Mouse (Mus musculus): Measurements from ENCODE around the gene Prdx3. TPM values are rescaled to one million over a fixed set of nuclear protein-coding genes. Genes with fewer than 3 reads are reported as not detected.
"Not testable (repeated sequence)": the region's sequence is repeated elsewhere in the genome, so short reads cannot be mapped to it uniquely, and the experiment has no call there.

Gene Prdx3
- total RNA-seq, 2 experiments from 2014 or later, result 104 to 158 TPM

DNA sequence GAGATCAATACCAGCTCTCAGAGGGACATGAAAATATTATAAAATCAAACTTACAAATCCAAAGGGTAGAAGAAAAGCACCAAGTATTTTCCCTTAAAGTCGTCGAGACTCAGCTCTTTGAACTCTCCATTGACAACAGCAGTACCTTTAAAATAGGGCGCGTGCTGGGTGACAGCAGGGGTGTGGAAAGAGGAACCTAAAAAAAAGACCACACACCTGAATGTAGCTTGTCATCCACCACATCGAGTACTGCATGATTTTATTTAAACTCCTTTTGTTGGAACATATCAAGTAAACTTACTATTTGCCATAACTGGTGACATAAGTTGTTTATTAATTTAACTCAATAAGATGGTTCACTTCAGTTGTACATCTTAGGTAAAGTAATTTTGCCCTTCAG, 3.0 kb downstream of the Prdx3 start:
- ATAC-seq (replicated peaks; ENCODE audit: low FRiP score, poor library complexity, severe bottlenecking), result no peak

DNA sequence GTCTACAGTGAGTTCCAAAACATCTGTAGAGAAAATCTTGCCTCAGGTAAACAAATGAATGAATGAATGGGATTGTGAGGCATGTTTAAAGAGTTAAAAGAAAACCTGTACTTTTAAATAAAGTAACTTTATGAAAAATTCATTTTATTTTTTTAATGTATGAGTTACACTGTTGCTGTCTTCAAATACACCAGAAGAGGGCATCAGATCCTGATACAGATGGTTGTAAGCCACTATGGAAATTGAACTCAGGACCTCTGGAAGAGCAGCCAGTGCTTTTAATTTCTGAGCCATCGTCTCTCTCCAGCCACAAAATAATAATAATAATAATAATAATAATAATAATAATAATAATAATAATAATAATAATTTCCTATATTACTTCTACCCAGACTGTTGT, 3.9 kb downstream of the Prdx3 start:
- ATAC-seq (replicated peaks; ENCODE audit: low FRiP score, poor library complexity, severe bottlenecking), result no peak

DNA sequence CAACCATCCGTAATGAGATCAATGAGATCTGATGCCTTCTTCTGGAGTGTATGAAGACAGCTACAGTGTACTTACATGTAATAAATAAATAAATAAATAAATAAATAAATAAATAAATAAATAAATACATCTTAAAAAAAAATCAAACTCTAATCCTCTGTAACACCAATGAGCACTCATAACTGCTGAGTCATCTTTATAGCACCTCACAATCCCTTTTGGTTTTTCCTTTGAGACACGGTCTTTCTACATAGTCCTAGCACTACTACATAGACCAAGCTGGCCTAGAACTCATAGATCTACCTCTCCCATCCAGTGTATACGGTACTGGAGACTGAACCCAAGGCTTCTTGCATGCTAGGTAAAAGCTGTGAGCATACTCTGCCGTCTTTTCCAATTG, 8.2 kb downstream of the Prdx3 start:
- not testable (repeated sequence) for ATAC-seq (replicated peaks; ENCODE audit: low FRiP score, poor library complexity, severe bottlenecking)

DNA sequence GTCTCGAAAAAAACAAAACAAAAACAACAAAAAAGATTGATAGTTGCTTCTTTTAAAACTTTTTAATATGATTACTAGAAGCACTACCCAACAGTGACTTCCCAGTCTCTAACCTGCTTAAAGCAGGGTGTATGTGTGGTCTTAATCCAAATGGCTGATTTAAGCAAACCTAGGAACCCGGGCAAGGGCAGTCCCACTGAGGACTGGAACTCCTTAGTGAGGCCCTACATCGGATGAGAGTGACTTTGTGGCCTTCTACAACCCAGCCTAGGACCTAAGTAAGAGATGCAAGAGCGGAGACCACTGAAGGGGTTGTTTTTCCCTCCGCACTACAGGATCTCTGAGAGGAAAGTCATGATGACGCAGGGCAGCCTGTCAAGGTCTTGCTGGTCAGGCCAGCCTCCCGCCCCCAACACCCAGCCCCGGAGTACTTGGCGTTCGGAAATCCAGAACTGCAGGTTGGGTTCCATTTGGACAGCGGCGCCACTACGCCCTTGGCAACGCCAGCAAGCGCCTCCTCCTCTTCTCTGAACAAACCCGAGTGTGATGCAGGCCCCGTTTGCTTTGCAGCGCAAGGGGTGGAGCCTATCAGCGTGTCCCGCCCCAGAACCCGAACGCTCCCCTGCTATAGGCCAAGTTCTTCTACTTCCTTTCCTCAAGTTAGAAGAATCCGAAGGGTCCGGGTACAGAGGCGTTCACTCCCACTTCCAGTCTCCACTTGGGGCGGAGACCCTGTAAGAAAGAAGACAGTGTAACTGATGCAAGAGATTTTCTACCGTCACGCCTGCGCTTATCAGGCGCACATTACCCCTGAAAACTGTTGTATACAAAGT, 13.3 kb downstream of the Prdx3 start, which contains the start of gene Sfxn4:
Gene Sfxn4, minus strand, starts transcription at position 612 of the 833 bp plus-strand sequence.
- ATAC-seq (replicated peaks; ENCODE audit: low FRiP score, poor library complexity, severe bottlenecking), result peak; percentile 99

DNA sequence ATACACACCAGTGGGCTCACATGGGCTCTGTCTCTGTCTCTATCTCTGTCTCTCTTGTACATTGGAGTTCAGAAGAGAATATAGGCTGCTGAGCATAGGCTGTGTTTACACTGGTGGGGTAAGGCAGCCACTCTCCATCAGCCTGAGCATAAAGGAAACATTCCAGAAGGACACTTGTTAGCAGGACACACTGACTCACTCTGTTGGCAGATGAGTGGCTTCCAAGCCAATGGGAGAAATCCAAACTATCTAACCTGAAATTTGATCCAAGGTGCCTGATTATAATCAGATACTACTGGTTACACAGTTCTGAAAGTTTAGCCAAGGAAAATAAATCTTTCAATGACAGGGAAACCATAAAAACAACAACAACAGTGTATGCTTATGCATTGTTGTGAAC, 28.6 kb downstream of the Prdx3 start:
- no peak for ATAC-seq (replicated peaks; ENCODE audit: low FRiP score, poor library complexity, severe bottlenecking)

DNA sequence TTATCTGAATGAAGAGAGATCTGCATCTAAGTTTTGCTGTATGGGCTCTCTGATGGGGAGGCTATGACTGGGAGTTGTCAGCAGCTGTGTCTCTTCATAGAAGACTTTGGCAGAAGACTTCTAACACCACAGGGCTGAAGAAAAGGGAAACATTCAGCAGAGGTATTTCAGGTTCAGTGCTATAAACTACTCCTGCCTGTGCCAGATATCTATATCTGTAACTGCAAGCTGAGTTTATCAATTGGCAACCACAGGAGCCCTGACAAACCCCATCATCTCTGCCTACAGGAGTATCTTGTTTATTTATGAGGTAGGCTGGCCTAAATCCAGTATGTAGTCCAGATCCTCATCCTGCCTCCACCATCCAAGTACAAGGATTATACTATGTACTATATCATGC, 31.0 kb downstream of the Prdx3 start:
- peak; percentile 85 for ATAC-seq (replicated peaks; ENCODE audit: low FRiP score, poor library complexity, severe bottlenecking)

DNA sequence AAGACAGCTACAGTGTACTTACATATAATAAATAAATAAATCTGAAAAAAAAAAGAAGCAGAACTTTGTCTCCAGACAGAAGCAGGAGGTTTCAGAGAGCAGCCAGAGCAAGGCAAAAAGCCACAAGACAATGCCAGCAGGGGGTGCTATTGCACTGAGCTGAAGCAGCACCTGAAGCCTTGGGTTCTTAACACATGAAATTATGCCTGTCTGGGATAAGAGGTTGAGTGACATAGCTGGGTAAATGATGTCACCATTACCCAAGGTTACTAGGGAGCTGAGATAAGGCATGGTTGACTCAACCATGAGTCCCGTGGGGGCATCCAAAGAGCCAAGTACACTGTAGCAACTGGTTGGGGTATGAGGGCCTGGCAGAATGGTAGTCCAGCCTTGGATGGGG, 36.6 kb downstream of the Prdx3 start:
- peak; percentile 85 for ATAC-seq (replicated peaks; ENCODE audit: low FRiP score, poor library complexity, severe bottlenecking)

DNA sequence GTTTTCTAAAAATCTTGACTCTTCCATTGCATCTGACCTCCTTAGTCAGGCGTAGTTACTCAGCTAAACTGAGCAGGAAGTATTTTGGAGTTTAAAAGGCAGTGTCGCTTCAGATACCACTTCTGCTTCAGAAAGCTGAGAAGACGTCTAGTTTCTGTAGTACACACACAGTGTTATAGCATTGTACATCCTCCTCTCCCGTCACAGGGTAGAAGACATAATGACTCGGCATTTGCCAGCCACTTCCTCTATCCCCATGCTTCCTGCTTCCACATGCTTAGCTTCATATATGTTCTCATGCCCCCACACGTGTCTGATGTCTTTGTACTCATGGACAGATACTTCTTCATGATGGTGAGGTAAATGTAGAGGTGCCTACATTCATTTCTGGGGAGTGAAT, 55.7 kb downstream of the Prdx3 start:
- ATAC-seq (replicated peaks; ENCODE audit: low FRiP score, poor library complexity, severe bottlenecking), result no peak

Other genes starting within 250 kb of the Prdx3 start
- 5.9 and 11.9 TPM in 2 replicates for gene Nanos1, start 118.6 kb downstream of the Prdx3 start, total RNA-seq (2015; ENCODE audit: low replicate concordance)
- 9.9 and 13.9 TPM in 2 replicates for gene Nanos1, start 118.6 kb downstream of the Prdx3 start, total RNA-seq (2017; ENCODE audit: low replicate concordance)
- 139 and 168 TPM in 2 replicates for gene Eif3a, start 83.9 kb downstream of the Prdx3 start, total RNA-seq (2015; ENCODE audit: low replicate concordance)
- 174 and 187 TPM in 2 replicates for gene Eif3a, start 83.9 kb downstream of the Prdx3 start, total RNA-seq (2017; ENCODE audit: low replicate concordance)
- gene Fam45a, start 63.0 kb downstream of the Prdx3 start, total RNA-seq (2015; ENCODE audit: low replicate concordance), result 43.6 and 46.1 TPM in 2 replicates
- gene Fam45a, start 63.0 kb downstream of the Prdx3 start, total RNA-seq (2017; ENCODE audit: low replicate concordance), result 42.8 and 56.5 TPM in 2 replicates
- gene Sfxn4, start 13.1 kb downstream of the Prdx3 start, total RNA-seq (2015; ENCODE audit: low replicate concordance), result 2.9 TPM in 1 of 2 replicates, not detected in the other
- 3.0 TPM in 1 of 2 replicates, not detected in the other for gene Sfxn4, start 13.1 kb downstream of the Prdx3 start, total RNA-seq (2017; ENCODE audit: low replicate concordance)
- 2.2 and 2.5 TPM in 2 replicates for gene Grk5, start 15.2 kb upstream of the Prdx3 start, total RNA-seq (2015; ENCODE audit: low replicate concordance)
- 8.0 and 11.1 TPM in 2 replicates for gene Grk5, start 15.2 kb upstream of the Prdx3 start, total RNA-seq (2017; ENCODE audit: low replicate concordance)

Data from erythroid progenitor cell, adult 5-6 weeks (primary cell).